Mouse (Mus musculus) left cerebral cortex, adult 18-20 months (tissue): ENCODE results near the gene Slc12a6. TPM values are rescaled to one million over a fixed set of nuclear protein-coding genes. Genes with fewer than 3 reads are reported as not detected.
"Not testable (repeated sequence)": the region's sequence is repeated elsewhere in the genome, so short reads cannot be mapped to it uniquely, and the experiment has no call there.

Source experiments
- DNase-seq, 2 experiments: peaks; one replicate each; pipeline ENCODE4 v3.0.0; 2021 to 2022; ENCODE audit warnings: low spot score in 2 of 2, mixed read lengths in 1 of 2
- total RNA-seq, 2 experiments: library from RNA; stranded (reverse); gene quantifications; 2 replicates each; pipeline ENCODE4 v1.2.3; 2021

The Slc12a6 gene
- total RNA-seq, 2 experiments from 2014 or later, result 115 to 123 TPM

DNA sequence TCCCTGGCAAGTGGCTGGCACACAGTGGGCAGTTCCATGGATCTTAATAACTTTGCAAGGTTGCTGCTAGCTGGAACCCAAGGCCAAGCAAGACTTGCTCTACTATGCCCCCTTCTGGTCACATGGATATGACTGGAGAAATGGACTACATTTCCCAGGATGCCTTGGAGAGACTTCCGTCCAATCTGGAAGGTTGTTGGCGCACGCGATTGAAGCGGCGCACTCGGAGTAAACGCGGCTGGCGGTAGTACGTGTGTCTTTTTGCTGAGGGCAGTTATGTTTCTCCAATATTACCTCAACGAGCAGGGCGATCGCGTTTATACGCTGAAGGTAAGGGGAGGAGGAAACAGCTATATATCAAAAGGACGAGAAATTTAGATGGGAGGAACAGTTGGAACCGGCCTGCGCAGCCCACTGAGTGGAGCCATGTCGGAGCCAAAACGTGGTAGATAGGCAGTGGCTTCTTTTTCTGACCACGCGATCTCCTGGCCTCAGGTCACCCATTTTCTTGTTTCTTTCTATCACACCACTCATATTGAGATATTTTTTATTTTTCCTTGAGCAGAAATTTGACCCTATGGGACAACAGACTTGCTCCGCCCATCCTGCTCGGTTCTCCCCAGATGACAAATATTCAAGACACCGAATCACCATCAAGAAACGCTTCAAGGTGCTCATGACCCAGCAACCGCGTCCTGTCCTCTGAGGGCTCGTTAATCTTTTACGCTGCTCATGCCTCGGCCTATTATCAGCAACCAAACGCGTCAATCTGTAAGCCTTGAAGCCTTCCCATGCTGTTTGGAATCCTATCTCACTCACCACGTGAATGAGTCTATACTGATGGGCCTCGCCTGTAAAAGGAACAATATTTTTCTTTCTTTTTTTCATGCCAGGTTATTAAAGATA is 3.6 kb upstream of the Slc12a6 start, which contains the start of gene Nop10:
TSS of gene Nop10 (plus strand) at position 179 of the 906 bp plus-strand sequence.
- DNase-seq, result peak; percentile 91

DNA sequence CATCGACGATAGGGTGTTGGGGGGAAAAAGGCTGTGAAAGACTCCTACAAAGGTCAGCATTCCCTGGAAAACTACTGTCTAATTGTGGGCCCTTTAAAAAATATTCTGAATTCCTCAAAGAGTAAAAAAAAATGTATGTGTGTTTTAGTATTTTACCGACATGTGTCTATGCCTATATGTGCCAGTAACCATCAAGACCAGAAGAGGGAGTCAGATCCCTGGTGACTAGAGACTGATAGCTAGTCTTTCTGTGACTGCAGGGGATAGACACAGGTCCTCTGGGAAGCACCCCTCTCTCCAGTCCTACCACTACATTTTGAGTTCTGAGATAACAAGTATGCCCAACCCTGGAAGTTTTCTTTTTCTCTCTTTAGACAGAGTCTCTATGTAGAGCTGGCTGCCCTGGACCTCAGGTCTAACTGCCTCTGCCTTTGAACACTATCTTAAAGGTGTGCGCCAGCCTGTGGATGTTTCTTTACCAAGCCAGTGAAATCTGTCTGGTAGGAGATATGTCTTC is 2.8 kb upstream of the Slc12a6 start:
- no peak for DNase-seq

DNA sequence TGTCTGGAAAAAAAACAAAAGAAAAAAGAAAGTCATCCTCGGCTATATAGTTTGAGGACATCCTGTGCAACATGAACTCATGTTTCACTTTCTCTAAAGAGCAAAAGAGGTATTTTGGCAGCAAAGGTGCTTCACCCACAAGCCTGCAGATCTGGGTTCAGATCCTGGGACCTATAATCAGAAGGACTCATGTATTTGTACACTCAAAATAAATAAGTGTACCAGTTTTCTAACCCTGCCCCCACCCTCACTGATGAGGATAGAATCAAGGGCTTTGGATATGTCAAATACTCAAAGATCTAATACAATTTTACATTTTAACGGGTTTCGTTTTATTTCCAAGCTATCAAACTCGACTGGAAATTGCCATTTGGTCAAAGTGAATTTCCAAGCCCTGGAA is 1.3 kb upstream of the Slc12a6 start:
- no peak for DNase-seq

DNA sequence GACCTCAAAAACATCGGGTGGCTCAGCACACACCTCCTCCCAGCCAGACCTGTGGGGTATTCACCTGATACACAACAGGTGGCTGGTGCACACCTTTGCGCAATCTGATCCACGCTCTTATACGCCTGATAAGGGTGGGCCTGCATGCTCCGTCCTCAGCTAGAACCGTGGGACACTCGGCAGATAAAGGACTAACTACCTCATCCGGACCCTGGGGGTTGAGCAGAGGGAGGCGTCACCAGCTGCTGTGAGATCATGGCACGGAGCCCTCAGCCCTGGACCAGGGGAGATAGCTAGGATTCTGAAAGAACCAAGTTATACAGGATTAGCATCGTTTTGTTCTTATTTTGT is 592 bp downstream of the Slc12a6 start, which contains the start of gene Gm21985:
TSS of gene Gm21985 (plus strand) at position 73 of the 351 bp plus-strand sequence.
- DNase-seq, result no peak

DNA sequence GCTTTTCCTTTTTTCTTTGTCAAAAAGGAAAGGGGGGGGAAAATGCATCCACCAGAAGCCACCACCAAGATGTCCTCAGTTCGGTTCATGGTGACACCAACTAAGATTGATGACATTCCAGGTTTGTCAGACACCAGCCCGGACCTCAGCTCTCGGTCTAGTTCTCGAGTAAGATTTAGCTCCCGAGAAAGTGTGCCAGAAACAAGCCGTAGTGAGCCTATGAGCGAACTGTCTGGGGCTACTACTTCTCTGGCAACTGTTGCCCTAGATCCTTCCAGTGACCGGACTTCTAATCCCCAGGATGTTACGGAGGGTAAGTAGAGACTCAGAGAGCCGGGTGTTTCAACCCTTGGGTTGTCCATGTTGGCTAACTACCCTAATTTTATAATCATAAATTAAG is 1.2 kb downstream of the Slc12a6 start:
- no peak for DNase-seq

DNA sequence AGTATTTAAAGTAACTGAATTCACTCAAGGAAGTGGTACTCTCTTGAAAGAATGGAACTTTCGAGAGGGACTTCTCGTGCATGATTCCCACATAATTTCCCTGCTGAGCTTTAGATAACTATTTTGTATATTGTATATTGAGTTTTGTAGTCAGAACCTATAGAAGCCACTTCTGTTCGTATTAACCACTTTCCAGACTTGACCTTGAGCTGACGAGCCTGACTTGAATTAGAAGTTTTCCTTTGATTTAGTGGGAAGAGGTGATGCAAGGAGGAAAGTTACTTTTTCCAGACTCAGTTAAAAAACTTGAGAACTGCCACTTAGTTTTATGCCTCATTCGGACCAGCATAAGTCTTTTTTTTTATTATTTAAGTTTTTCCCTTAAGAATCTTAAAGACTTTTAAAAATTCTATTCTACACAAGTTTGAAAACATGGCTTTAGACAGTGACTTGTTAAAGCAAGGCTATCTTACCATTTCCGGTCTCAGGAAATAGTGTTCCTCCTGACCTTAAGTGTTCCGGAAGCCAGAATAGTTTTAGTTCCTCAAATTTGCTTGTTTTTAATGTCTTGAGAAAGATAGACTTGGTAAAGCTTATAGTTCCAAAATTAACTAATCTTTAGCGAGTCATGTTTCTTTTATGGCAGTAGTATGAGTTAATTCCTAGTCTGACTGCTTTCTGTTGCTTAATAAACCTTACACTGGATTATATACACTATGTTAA is 2.1 kb downstream of the Slc12a6 start:
- DNase-seq, result no peak

DNA sequence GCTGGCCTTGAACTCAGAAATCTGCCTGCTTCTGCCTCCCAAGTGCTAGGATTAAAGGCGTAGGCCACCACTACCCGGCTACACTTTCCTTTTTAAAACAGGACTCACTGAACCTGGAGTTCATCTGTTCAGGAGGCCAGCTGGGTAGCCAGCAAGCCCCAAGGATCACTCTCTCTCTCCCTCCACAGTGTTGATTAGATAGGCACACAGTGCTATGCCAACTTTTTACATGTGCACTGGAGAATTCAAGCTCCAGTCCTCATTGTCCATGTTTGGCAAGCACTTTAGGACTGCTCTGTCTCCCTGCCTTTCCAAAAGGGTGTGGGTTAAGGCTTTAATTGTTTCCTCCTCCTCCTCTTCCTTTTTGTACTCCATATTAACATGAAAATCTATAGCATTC is 4.4 kb downstream of the Slc12a6 start:
- DNase-seq, result no peak

DNA sequence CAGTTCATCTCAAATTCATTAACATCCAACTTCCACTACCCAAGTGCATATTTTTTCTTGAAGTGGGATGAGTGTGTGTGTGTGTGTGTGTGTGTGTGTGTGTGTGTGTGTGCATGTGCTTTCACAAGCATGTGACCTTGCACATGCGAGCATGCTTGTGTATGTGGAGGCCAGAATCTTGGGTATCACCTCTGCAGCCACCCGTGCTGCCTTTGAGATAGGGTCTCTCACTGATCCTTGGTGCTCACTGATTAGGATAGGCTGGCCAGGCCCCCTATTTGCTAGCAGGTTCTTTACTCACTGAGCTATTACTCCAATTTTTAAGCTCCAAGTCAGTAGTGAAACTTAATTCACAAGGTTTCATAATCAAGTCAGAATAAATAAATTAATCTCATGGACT is 7.3 kb downstream of the Slc12a6 start:
- DNase-seq, result no peak

DNA sequence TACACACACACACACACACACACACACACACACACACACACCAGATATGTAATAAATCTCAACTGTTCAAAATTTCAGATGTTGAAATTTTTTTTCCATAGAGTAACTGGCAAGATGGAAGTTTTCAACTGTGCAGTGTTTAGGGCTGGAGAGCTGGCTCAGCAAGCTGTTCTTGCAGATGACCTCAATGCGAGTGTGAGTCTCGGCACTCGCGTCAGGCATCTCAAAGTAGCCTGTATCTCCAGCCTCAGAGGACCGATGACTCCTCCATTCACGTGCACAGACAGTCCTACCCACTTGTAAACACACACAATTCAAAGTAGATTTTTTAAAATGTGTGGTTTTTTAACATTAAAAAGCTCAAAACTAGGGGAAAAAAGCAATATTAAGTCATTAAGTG is 7.8 kb downstream of the Slc12a6 start:
- DNase-seq, result no peak

DNA sequence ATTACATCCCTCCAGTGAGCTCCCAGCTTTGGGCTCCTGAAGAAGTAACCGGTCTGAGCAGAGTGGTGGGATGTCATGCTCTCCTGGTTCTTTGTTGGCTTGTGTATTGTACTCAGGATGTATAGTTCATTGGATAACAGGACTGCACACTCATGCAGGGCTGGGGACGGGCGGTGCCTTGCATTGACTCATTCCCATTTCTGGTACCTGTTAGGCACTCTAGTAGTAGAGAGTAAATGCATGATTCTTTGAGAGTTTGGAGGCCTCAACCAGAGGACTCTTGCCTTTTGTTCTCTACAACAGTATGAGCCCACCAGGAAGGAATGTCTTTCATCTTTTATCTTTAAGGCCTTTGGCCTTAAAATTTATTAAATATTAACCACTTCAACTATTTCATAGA is 11.2 kb downstream of the Slc12a6 start:
- DNase-seq, result no peak

DNA sequence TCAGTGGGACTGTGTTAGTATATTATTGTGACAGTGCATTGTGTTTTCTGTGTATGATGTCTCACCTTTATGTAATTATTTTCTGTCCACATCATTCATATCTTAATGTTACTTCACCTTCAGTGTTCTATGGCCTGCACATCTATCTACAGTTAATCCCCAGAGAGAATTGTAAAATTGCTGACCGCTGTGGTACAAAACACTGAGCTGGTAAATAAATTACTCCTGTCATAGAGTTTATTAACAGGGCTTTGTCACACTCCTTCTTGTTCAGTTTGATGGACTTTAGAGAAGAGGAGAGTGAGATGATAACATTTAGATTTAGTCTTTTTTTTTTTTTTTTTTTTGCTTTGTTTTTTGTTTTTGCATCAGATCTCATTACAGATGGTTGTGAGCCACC is 17.2 kb downstream of the Slc12a6 start:
- no peak for DNase-seq

DNA sequence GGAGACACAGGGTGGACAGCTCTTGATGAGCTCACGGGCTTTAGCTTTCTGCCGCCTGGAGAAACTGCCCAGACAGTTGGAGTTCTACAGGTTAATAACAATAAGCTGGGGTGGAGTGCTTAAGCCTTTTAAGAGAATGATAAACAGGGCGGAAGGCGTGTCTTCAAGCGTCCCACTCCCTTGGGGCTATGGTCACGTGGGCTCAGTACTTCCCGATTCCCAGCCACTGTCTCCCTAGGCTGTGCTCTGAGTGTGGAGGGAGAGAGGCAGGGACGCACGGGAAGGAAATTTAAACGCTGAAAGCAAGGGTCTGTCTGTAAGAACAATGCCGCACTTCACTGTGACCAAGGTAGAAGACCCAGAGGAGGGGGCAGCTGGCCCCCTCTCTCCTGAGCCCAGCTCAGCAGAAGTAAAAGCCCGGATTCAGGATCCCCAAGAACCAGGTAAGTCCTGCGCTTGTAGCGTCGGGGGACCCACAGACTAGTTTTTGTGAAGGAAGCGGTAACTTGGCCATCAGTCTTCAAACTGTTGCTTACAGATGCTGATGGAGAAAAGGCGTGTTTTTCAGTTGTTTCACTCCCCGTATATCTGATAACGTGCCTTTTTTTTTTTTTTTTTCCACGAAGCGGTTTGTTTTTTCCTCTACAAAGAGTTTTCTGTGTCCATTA is 18.9 kb downstream of the Slc12a6 start:
- DNase-seq, result peak; percentile 21 to 22

DNA sequence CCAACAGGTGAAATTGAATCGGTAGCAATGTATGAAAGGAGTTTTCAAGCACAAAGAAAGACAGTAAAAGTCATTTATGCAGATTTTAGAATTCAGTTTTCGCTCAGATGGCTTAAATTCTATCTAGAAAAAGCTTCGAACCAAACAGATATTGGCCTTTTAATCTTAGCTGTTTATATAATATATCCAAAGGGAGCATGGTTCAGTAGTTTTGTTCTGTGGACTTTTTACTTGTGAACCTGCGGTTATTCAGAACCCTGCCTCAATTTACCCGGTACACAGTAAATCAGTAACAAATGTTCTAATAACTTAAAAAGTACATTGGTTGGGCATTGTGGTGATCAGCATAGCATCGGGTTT is 19.4 kb downstream of the Slc12a6 start:
- DNase-seq, result no peak

DNA sequence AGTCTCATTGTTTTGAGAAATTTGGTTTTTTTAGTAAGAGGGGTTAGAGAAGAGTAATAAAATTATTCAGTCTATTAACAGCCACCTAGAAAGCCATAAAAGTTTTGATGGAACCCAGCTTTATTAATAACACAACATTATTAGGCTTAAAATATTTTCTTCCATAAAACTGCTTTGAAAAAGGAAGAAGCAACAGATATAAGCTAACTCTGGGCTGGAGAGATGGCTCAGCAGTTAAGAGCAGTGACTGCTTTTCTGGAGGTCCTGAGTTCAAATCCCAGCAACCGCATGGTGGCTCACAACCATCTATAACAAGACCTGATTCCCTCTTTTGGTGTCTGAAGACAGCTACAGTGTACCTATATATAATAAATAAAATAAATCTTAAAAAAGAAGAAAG is 20.4 kb downstream of the Slc12a6 start:
- not testable (repeated sequence) for DNase-seq

DNA sequence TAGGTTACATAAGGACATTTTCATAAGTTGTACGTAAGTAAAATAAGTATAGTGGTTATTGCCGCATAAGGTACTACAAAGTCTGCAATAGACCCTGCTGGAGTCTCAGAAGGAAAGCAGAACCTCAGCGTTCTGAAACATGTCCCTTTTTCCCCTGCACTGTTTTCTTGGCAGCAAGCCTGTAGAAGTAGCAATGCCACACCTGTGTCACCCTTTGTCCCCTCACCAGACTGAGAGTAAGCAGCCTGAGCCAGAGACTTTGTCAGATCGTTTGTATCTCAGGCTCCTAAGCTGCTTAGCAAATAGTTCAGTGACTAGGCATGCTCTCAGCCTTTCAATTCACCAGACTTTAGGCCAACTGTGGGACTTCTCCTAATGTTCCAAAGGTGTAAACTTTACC is 21.4 kb downstream of the Slc12a6 start:
- no peak for DNase-seq

DNA sequence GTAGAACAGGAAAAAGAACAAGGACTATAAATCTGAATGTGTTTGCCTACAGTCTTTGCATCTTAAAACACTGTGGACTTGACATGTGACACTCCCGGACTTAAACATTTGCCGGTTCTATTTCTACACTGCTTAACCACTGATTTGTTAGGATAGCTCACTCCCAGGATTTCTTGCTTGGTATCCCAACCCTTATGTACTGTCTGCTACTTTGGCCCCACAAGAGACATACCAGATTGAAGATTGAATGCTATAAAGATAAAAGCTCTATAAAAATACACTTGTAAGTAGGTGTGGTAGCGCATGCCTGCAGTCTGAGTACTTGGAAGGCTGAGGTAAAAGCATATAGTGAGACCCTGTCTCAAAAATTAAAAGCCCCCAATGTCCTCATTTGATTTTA is 23.9 kb downstream of the Slc12a6 start:
- no peak for DNase-seq

DNA sequence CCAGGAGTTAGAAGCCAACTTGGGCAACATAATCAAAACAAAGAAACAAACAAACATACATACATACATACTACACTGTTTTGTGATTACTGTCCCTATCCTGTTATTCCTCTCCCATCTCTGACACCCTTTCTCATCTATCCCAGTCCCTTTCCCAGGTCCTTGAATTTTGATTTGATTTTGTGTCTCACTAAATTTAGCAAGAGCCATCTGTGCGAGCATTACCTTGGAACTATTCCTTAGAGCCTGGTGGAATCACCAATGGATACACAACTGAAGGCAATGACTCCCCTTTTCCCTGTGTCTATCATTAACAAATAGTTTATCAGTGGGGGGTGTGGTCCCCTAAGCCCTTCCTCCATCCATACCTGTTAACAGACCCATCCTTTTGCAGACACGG is 27.2 kb downstream of the Slc12a6 start:
- no peak for DNase-seq

DNA sequence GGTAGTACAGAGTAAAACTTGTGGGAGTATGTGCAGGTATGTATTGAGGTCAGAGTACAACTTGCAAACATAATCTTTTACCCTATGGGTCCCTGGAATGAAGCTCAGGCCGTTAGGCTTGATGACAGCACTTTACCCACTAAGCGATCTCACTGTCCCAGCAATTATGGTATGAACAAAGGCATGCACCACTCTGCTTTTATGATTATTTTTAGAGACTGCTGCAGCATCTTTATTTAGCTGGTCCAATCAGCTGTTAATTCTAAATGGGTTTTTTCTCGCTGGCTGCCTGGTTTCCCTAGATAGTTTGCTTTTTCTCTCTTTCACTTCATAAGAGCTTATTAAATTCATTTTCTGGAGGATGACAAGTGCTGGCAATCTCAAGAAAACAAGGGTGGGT is 30.6 kb downstream of the Slc12a6 start:
- no peak for DNase-seq

DNA sequence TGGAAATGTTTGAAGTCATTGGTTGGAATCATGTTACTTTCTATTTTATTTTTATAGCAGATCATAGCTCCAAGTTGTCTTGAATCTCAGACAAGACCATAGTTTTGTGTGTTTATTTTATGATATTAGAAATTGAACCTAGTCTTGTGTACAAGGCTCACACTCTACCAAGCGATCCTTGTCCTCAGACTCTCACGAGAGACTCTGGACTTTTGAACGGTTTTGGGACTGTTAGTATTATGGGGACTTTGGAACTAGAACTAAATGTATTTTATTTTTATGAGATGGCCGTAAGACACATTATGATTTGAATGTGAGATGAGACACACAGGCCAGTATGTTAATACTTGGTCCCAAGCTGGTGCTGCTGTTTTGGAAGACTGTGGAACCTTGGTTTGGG is 32.6 kb downstream of the Slc12a6 start:
- no peak for DNase-seq

DNA sequence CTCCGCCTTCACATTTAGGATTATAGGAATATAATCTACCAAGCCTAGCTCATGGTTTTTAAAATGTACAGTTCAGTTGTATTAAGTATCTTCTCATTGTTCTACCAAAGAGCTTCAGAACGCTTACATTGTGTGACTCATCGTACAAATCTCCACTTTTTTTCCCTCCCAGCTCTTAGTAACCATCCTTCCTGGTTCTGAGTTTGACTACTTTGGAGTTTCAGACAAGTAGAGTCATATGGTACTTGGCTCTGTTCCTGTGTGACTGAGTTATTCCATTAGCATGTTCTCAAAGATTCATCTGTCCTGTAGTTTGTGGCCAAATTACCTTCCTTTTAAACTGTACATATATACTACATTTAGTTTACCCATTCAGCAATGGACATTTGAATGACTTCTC is 43.0 kb downstream of the Slc12a6 start:
- DNase-seq, result no peak

DNA sequence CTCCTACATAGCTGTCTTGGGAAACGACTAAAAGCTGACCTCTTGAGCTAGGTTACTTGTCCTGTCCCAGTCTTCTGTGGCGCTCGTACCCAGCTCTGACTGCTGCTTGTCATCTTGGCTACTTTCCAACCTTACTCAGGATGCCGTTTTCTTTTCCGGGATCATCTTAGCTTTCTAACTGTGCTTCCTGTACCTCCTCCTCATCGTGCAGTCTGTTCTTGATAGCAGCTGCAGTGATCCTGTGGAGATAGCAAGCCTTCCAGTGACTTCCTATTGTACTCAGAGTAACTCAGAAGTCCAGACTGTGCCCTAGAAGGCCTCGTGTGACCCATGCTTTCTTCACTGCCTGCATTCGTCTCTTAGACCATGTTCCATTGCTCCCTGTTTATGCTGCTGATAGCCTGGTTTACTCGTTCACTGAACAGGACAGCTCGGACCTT is 43.6 kb downstream of the Slc12a6 start:
- DNase-seq, result no peak

DNA sequence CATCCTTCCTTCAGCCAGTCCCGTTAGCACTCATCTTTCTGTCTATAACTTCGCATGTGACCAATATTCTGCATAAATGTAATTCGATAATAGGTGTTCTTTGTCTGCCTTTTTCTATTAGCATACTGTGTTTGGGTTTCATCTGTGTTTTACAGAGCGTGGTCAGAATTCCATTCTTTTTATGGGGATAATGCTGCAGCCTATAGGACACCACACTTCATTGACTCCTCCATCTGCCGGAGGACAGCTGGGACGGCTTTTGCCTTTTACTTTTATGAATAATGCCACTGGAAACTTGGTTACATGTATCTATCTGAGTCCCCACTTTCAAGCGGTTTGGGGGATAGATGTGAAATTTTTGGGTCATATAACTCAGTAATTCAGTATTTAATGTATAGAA is 50.0 kb downstream of the Slc12a6 start:
- DNase-seq, result no peak
